Mouse (Mus musculus): Measurements from ENCODE around the gene Gm11172. TPM values are rescaled to one million over a fixed set of nuclear protein-coding genes. Genes with fewer than 3 reads are reported as not detected.

The Gm11172 gene
- polyA plus RNA-seq, 1 experiment from 2014 or later: not detected

DNA sequence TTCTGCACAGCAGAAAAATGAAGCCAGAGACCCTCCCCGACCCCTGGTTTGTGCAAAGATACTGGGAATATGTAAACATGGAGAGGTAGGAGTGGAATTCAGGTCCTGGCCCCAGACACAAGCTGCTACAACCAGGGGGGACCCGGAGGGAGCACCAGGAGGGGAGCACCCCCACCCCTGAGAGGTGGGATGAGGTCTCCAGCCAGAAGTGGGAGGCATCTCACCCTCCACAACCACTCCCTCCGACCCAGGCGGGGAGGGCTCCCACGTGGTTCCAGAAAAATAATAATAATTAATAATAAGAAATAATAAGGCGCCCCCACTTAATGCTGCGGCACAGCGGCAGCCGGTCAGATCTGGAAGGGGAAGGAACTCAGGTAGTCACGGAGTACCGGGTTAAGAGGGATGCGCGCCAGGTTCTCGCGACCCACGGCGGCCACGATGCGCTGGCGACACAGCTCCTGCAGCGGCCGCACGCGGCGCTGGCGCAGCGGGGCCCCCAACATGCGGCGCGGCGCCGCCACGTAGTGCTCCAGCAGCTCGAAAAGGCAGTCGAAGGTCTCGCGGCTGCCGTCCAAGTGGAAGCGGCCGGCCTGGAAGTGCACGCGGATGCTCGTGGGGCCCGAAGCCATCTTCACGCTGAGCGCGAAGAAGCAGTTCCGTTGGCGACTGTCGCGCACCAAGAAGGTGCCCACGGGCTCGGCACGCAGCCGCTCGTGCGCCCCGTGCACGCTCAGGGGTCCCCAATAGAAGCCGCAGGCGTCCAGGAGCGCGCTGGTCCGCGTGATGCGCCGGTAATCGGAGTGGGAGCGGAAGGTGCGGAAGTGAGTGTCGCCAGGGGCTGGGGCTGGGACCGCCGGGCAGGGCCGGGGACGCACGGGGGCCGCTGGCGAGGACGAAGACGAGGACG, 28.6 kb upstream of the Gm11172 start:
- Histone ChIP-seq H3K4me1 (ENCODE audit: control insufficient read depth, insufficient read depth, low read length) (peaks cover 54% of the 10 kb centered on the region), H3K27me3 (ENCODE audit: control insufficient read depth, insufficient read depth, low read length) (no peaks in the 10 kb centered on the region), H3K36me3 (ENCODE audit: control insufficient read depth, insufficient read depth) (no peaks in the 10 kb centered on the region), H3K9ac (ENCODE audit: low read length) (peak overlapping the region; percentile 70), H3K4me3 (ENCODE audit: low read length) (peak overlapping the region; percentile 76), H3K4me2 (ENCODE audit: low read depth, low read length) (peak overlapping the region; percentile 97), H3K9me3 (replicated peaks; ENCODE audit: control insufficient read depth, low read length) (no peaks in the 10 kb centered on the region), H3K27ac (ENCODE audit: low read length) (peak overlapping the region; percentile 88)
- WGBS: 2% methylated on average over 81 of the region's 81 CpGs
- ATAC-seq (replicated peaks; ENCODE audit: extremely low read depth, insufficient read depth, low FRiP score): peak; percentile 1; the same call in 1 of the 2 replicates

DNA sequence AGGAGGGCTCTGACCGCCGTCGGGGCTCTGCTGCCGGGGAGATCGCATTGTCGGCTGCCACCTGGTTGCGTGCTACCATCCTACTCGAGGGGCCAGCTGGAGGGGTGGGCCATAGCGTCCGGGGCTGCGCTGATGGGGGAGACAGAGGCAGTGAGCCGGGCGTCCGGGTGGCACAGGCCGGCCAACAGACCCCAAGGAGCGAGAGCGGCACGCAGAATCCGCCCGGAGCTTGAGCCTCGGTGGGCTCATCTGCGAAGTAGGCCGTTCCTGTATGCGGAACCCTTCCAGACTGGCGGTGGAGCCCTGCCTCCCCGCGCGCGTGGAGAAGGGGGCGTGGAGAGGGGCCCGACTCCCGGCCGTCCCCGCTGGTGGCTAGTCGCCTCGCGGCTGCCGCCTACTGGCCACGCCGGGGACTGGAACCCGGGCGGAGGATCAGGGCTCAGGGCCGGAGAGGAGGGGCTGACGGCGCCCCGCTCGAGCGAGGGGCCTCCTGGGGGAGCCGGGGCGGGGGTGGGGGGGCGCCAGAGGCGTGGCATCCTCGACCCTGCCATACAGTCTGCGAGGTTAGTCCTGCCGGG, 27.8 kb upstream of the Gm11172 start:
- no peaks in the 10 kb centered on the region for H3K27me3 ChIP-seq (ENCODE audit: control insufficient read depth, insufficient read depth, low read length)
- H3K27ac ChIP-seq (ENCODE audit: low read length): peak overlapping the region; percentile 88
- peak overlapping the region; percentile 76 for H3K4me3 ChIP-seq (ENCODE audit: low read length)
- H3K4me1 ChIP-seq (ENCODE audit: control insufficient read depth, insufficient read depth, low read length): peaks cover 54% of the 10 kb centered on the region
- no peaks in the 10 kb centered on the region for H3K9me3 ChIP-seq (replicated peaks; ENCODE audit: control insufficient read depth, low read length)
- WGBS: under 1% methylated on average over 45 of the region's 55 CpGs
- H3K36me3 ChIP-seq (ENCODE audit: control insufficient read depth, insufficient read depth): no peaks in the 10 kb centered on the region
- peak overlapping the region; percentile 70 for H3K9ac ChIP-seq (ENCODE audit: low read length)
- peak overlapping the region; percentile 97 for H3K4me2 ChIP-seq (ENCODE audit: low read depth, low read length)
- peak; percentile 63 for ATAC-seq (replicated peaks; ENCODE audit: extremely low read depth, insufficient read depth, low FRiP score)

DNA sequence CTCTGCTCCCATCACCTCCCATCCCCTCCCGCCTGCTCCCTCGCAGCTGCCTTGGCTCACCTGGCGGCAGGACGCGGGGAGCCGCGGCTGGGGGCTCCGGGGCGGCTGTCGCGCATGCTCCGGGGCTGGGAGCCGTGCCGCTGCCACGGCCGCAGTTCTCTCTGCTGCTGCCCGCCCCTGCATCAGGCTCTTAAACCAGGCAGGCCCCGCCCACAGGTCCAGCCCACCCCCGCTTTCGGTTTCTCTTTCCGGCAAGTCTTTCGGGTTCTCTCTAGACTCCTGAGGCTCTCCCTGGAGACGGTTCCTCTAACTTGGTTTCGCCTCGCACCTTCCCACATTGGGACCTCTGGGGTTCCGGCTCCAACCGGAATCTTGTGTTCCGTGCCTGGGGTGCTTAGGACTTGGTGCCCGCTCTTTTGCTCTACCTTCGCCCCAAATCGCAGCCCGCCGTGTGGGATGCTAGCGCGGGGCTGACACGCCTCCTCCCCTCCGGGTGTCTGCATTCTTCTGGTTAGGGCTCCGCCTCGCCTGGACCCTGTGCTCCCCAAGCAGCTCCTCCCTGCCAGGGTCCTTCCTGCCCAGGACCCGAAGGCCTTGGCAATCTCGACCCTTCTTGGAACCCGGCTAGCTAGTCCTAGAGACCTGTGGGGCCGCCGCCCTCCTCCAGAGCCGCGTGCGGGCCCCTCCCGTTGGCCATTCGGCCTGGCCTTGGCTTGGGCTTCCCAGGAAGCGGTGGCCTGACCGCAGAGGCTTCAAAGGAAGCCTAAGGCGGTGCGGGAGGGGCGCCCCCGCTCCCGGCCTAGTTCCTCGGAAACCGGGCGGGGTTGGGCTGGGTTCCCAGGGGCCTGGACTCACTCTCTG, 27.1 kb upstream of the Gm11172 start, which contains the start of gene Socs1:
Socs1 (minus strand) TSS at position 166 of the 861 bp plus-strand sequence.
- ATAC-seq (replicated peaks; ENCODE audit: extremely low read depth, insufficient read depth, low FRiP score): peak; percentile 77
- peaks cover 53% of the 10 kb centered on the region for H3K4me1 ChIP-seq (ENCODE audit: control insufficient read depth, insufficient read depth, low read length)

DNA sequence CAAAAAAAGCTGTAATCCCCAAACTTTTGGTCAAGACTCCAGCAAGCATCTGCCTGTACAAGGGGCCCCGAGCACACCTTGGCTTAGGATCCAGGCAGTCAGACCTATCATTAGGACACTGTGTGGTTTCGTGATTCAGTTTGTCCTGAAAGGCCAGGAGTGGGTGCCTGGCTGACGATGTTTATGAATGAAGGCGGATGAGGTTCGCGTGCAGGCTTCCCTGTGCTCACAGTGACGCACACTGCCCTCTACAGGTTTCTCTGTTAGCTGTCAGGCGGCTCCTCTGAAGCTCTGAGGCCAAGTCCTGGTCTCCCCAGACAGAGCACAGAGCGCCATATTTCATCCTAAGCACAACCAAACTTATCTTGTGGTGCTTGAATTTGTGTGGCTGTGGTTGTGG, 26.4 kb upstream of the Gm11172 start:
- peak overlapping the region; percentile 88 for H3K27ac ChIP-seq (ENCODE audit: low read length)
- no peaks in the 10 kb centered on the region for H3K9me3 ChIP-seq (replicated peaks; ENCODE audit: control insufficient read depth, low read length)
- no peaks in the 10 kb centered on the region for H3K36me3 ChIP-seq (ENCODE audit: control insufficient read depth, insufficient read depth)
- ATAC-seq (replicated peaks; ENCODE audit: extremely low read depth, insufficient read depth, low FRiP score): peak; percentile 25
- WGBS: 3% methylated on average over 9 of the region's 9 CpGs
- peak overlapping the region; percentile 97 for H3K4me2 ChIP-seq (ENCODE audit: low read depth, low read length)
- peaks cover 46% of the 10 kb centered on the region for H3K4me1 ChIP-seq (ENCODE audit: control insufficient read depth, insufficient read depth, low read length)
- H3K27me3 ChIP-seq (ENCODE audit: control insufficient read depth, insufficient read depth, low read length): no peaks in the 10 kb centered on the region
- peak overlapping the region; percentile 76 for H3K4me3 ChIP-seq (ENCODE audit: low read length)
- peak overlapping the region; percentile 70 for H3K9ac ChIP-seq (ENCODE audit: low read length)

More for the DNA sequence above, 27.1 kb upstream of the Gm11172 start, which contains the start of gene Socs1:
- Histone ChIP-seq H3K9me3 (replicated peaks; ENCODE audit: control insufficient read depth, low read length) (no peaks in the 10 kb centered on the region), H3K36me3 (ENCODE audit: control insufficient read depth, insufficient read depth) (no peaks in the 10 kb centered on the region), H3K9ac (ENCODE audit: low read length) (peak within 1 kb of the TSS; percentile 70), H3K4me2 (ENCODE audit: low read depth, low read length) (peak within 1 kb of the TSS; percentile 97), H3K27me3 (ENCODE audit: control insufficient read depth, insufficient read depth, low read length) (no peaks in the 10 kb centered on the region), H3K4me3 (ENCODE audit: low read length) (peak within 1 kb of the TSS; percentile 76), H3K27ac (ENCODE audit: low read length) (peak within 1 kb of the TSS; percentile 88)
- under 1% methylated on average over 57 of the region's 59 CpGs for WGBS

DNA sequence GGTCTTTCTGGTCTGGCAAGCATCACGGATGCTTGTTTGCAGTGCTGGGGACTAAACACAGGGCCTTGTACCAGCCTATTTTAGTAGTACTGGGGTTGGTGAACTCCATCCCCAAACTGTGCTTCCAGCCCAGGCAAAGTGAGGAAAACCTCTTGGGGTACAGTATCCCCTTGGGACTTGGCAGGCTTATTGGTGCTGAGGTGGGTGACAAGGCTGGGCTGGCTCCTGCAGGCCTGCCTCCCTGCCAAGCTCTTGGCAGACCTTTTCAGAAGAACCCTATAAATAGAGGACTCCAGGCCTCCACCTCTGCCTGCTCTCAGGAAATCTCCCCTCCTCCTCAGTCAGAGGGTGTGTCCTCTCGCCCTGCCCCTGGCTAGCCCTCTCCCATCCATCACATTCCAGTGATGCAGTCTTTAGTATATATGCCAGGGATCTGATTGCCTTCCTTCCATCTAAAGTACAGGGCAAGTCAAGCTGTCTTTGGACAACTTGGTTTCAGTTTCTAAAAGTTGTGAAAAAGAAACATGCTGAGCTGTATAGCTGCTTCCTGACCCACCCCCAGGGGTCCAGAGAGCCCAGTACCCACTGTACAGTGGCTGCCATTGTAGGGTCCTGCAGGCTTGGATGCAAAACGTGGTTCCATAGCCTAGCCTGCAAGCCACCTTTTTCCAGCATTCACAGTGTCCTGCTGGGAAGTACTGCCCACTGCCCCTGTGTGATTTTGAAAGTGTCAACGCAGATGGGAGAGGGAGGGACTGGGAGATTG, 25.8 kb upstream of the Gm11172 start:
- Histone ChIP-seq H3K9ac (ENCODE audit: low read length) (no peak overlapping the region), H3K36me3 (ENCODE audit: control insufficient read depth, insufficient read depth) (no peaks in the 10 kb centered on the region), H3K4me3 (ENCODE audit: low read length) (no peak overlapping the region), H3K9me3 (replicated peaks; ENCODE audit: control insufficient read depth, low read length) (no peaks in the 10 kb centered on the region), H3K27me3 (ENCODE audit: control insufficient read depth, insufficient read depth, low read length) (no peaks in the 10 kb centered on the region), H3K4me1 (ENCODE audit: control insufficient read depth, insufficient read depth, low read length) (peaks cover 40% of the 10 kb centered on the region), H3K4me2 (ENCODE audit: low read depth, low read length) (peak overlapping the region; percentile 97), H3K27ac (ENCODE audit: low read length) (peak overlapping the region; percentile 88)
- 0 out of 2 replicates have a peak, but pooled peaks have one; percentile 7 for ATAC-seq (replicated peaks; ENCODE audit: extremely low read depth, insufficient read depth, low FRiP score)
- 45% methylated on average over 4 of the region's 4 CpGs for WGBS

DNA sequence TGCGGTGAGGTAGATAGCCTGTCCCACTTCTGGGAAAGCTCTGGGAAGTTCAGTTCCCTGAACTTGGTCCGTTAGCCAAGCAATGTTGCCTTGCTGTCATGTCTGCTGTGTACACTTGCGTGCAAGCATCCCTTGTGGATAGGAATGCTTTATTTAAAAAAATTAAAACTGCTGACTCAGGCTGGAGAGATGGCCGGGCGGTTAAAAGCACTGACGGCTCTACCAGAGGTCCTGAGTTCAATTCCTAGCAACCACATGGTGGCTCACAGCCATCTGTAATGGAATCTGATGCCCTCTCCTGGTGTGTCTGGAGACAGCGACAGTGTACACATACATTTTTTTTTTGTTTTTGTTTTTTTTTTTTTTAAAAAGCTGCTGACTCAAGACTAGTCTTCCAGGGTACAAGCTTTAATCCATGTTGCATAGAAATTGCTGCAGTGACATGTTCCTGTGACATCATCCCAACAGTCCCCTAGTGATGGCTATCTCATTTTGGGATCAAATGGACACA, 25.1 kb upstream of the Gm11172 start:
- Histone ChIP-seq H3K9me3 (replicated peaks; ENCODE audit: control insufficient read depth, low read length) (no peaks in the 10 kb centered on the region), H3K4me2 (ENCODE audit: low read depth, low read length) (no peak overlapping the region), H3K9ac (ENCODE audit: low read length) (no peak overlapping the region), H3K4me3 (ENCODE audit: low read length) (no peak overlapping the region), H3K27me3 (ENCODE audit: control insufficient read depth, insufficient read depth, low read length) (no peaks in the 10 kb centered on the region), H3K27ac (ENCODE audit: low read length) (no peak overlapping the region; the same call in 1 of the 2 replicates), H3K36me3 (ENCODE audit: control insufficient read depth, insufficient read depth) (no peaks in the 10 kb centered on the region), H3K4me1 (ENCODE audit: control insufficient read depth, insufficient read depth, low read length) (peaks cover 33% of the 10 kb centered on the region)
- no peak for ATAC-seq (replicated peaks; ENCODE audit: extremely low read depth, insufficient read depth, low FRiP score)
- 65% methylated on average over 7 of the region's 7 CpGs for WGBS

DNA sequence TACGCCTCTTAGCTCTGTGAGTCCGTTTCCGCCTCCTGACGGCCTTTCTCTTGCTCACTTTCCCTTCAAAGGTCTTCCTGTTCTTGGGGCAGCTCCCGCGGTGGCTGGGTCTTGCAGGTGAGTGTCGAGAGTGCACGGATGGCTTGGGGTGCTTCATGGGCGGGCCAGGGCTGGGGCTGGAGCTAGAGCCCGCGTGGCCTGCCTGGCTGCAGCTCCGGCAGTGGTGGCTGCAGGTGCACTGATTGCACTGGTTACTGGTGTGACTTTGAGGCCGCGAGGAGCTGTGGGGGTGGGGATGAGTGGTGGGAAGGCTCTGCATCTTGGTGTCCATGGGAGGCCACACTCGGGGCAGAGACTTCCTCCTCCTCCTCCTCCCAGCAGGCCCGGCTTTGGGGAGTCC, 24.4 kb upstream of the Gm11172 start, which contains the start of gene Tnp2:
Tnp2 (minus strand) TSS at position 390 of the 400 bp plus-strand sequence.
- WGBS: 54% methylated on average over 15 of the region's 16 CpGs
- H3K27me3 ChIP-seq (ENCODE audit: control insufficient read depth, insufficient read depth, low read length): no peaks in the 10 kb centered on the region
- H3K27ac ChIP-seq (ENCODE audit: low read length): no peak within 1 kb of the TSS
- ATAC-seq (replicated peaks; ENCODE audit: extremely low read depth, insufficient read depth, low FRiP score): no peak
- H3K36me3 ChIP-seq (ENCODE audit: control insufficient read depth, insufficient read depth): no peaks in the 10 kb centered on the region
- H3K9ac ChIP-seq (ENCODE audit: low read length): no peak within 1 kb of the TSS
- H3K9me3 ChIP-seq (replicated peaks; ENCODE audit: control insufficient read depth, low read length): no peaks in the 10 kb centered on the region
- H3K4me1 ChIP-seq (ENCODE audit: control insufficient read depth, insufficient read depth, low read length): peaks cover 26% of the 10 kb centered on the region
- no peak within 1 kb of the TSS for H3K4me2 ChIP-seq (ENCODE audit: low read depth, low read length)
- no peak within 1 kb of the TSS for H3K4me3 ChIP-seq (ENCODE audit: low read length)

DNA sequence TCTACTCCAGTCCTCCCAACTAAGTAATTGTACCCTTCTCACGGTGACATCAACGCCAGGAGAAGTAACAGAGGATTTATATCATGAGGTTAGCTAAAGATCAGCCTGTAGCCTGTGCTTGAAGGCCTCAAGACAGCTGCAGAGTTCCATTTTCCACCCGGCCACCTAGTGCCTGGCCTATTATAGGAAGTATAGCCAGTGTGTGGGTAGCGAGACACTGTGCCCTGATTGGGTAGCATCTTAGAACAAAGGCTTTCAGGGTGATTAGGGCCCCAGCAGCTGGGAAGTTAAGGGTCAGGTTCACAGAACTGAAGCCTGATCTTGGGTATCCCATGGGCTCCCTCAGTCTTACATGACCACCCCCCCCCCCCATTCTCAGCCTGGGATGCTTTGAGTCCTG, 23.8 kb upstream of the Gm11172 start:
- no peak overlapping the region for H3K4me2 ChIP-seq (ENCODE audit: low read depth, low read length)

More for the DNA sequence above, 23.8 kb upstream of the Gm11172 start:
- no peaks in the 10 kb centered on the region for H3K9me3 ChIP-seq (replicated peaks; ENCODE audit: control insufficient read depth, low read length)
- H3K4me1 ChIP-seq (ENCODE audit: control insufficient read depth, insufficient read depth, low read length): peaks cover 20% of the 10 kb centered on the region
- H3K27me3 ChIP-seq (ENCODE audit: control insufficient read depth, insufficient read depth, low read length): no peaks in the 10 kb centered on the region
- WGBS: 75% methylated on average over 4 of the region's 4 CpGs
- no peak overlapping the region for H3K27ac ChIP-seq (ENCODE audit: low read length)
- ATAC-seq (replicated peaks; ENCODE audit: extremely low read depth, insufficient read depth, low FRiP score): no peak
- H3K4me3 ChIP-seq (ENCODE audit: low read length): no peak overlapping the region
- no peak overlapping the region for H3K9ac ChIP-seq (ENCODE audit: low read length)
- no peaks in the 10 kb centered on the region for H3K36me3 ChIP-seq (ENCODE audit: control insufficient read depth, insufficient read depth)
